Mouse (Mus musculus): ENCODE measurements around the gene Mtrr.
"Not testable (repeated sequence)": the region's sequence is repeated elsewhere in the genome, so short reads cannot be mapped to it uniquely, and the experiment has no call there.

Gene Mtrr

GRCm38 (mm10) chr13:68568548-68568947 lies 13.4 kb downstream of the Mtrr start:
- no peak for DNase-seq (ENCODE audit: low spot score)

- DNase-seq (ENCODE audit: low spot score) = no peak
These were observed 13.8 kb downstream of the Mtrr start for GRCm38 (mm10) chr13:68568110-68568509.

GRCm38 (mm10) chr13:68553391-68553790 lies 28.6 kb downstream of the Mtrr start:
- not testable (repeated sequence) for DNase-seq (ENCODE audit: low spot score)

Measured in ovary, postnatal 36 days (tissue).